Mouse (Mus musculus): ENCODE measurements at regions not wholly inside any gene's neighbourhood (a gene's known extent, or its start where the extent isn't known, plus 50 kb on each side); places are given as distances from the start of the nearest gene placed in this dataset.

GRCm38 (mm10) chr1:169802868-169803267 lies 55.4 kb upstream of the Rgs4 start:
- no peak for TF ChIP-seq CTCF (IDR thresholded peaks at IDR 0.05)
- TF ChIP-seq EP300 (IDR thresholded peaks at IDR 0.05): no peak

Data from lung, postnatal 0 days (tissue).